Mouse (Mus musculus): ENCODE data around the gene Fam208a. TPM values are rescaled to one million over a fixed set of nuclear protein-coding genes. Genes with fewer than 3 reads are reported as not detected.

Gene Fam208a
- 10 to 100 TPM; 24.8 to 30.2 (median 27.4) TPM for total RNA-seq (2022)

DNA sequence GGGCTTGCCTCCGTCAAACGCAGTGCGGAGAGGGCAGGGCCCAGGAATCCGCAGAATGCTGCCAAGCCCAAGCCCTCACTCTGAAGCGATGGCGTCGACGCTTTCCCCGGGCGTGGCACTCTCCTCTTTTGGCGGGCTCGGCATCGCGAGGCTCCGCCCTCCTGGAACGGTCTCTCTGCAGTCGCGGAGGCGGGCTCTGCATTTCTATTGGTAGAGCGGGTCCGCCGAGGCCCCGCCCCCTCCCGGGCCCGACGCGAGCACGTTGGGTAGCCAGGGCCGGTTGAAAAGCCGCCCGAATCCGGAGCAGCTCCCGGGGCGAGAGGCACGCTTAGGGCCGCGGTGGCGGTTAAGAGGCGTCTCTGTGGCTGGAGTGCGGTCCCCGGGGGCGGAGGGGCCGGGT, at the start of gene Fam208a:
Gene Fam208a, plus strand, starts transcription at position 262 of the 400 bp plus-strand sequence.
- DNase-seq (ENCODE audit: low spot score in 2 of 2), result peak; percentile 80 to 94

DNA sequence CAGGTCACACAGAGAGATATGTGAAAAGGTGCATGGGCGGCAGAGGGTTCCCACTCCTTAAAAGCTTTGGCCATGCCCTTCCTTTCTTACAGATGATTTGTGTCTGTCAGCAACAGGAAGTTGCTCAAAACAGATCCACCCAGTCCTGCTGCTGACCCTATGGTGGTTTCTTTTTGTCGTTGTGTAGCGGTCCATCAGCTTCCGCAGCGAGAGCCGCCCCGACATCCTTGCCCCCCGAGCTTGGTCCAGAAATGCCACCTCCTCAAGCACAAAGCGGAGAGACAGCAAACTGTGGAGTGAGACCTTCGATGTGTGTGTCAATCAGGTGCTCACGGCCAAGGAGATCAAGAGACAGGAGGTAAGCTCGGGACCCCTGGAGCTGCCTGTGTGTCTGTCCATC, 49.2 kb upstream of the Fam208a start:
- no peak for DNase-seq (ENCODE audit: low spot score in 2 of 2)

DNA sequence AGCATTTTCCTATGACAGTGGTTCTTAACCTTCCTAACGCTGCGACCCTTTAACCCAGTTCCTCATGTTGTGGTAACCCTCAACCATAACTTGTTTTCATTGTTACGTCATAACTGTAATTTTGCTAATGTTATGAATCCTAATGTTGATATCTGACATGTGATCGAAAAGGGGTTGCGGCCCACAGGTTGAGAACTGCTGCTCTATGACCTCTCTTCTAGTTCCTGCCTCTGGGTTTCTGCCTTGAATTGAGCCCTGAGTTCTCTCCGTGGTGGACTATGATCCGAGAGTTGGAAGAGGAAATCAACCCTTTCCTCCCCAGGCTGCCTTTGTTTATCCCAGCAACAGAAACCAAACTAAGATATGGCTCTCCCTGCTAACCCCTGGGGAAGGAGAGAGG, 47.2 kb upstream of the Fam208a start:
- DNase-seq (ENCODE audit: low spot score in 2 of 2), result no peak

DNA sequence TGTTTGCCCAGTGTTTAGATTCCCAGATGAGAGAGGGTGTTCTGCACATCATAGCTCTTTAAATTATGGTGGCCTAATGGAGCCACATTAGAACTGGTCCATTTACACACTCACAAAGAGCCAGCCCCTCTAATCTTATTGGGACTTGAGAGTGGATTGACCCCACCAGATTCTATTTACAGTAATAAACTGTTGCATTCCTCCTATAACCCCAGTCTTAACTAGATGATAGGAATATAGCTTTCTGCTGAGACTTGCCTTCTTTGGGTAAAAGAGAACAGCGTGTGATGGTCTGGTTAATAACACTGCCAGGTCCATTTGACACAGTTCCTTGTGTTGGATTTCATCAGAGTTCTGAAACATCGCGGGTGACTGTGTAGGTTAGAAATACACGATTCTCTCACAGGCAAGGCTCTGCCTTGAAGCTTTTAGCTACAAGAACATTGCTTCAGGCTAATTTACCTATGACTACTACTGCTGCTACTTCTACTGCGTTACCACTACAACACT, 45.3 kb upstream of the Fam208a start:
- no peak for DNase-seq (ENCODE audit: low spot score in 2 of 2)

DNA sequence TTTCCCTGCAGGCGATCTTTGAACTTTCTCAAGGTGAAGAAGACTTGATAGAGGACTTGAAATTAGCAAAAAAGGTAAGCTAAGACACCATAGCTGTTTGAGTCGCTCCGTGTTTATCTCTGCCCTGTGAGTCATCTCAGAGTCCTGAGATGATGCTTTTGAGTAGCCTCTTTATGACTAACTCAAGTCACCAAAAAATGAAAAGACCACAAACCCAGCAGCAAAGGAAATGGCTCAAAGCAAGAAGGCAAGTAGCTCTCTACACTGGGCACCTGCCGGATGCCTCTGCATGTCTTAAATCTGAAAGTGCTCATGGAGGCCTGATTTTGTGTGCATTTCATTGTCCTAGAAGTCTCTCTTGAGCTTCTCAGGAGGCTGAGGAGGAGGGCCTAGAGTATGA, 44.5 kb upstream of the Fam208a start:
- no peak for DNase-seq (ENCODE audit: low spot score in 2 of 2)

DNA sequence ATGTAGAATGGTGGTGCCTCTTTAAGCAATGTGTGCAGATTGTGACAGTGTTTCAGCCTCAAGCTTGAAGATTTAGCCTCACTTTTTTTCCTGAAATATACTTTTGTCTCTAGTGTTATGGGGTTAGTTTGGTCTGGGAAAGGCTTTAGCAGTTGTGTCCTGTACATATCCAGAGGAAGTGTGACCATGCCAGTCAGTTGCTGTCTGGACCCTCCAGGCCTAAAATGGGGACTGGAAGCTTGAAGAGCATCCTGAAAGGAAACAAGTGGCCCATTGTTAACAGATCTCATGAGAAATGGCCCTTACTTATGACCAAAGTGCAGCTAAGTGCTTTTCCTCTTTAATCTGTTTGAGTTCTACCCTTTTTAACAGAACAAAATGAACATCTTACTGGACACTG, 40.0 kb upstream of the Fam208a start:
- DNase-seq (ENCODE audit: low spot score in 2 of 2), result no peak

DNA sequence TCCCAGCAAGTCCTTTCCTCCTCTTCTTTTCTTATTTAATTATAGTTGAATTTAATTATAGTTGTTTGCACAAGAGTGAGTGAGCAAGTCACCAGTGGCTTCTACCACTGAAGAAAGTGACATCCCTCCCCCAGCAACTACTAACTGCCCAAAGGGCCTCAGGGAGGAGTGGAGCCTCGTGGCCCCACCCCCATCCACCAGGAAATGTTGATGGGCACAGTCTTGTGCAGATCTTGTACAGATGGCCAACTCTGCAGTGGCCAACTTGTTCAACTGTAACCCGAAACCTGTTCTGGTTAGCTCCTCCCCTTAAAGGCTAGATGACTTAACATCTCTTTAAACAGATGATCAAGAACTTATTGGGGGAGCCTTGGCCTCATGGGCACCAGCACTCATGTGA, 38.9 kb upstream of the Fam208a start:
- DNase-seq (ENCODE audit: low spot score in 2 of 2), result no peak

DNA sequence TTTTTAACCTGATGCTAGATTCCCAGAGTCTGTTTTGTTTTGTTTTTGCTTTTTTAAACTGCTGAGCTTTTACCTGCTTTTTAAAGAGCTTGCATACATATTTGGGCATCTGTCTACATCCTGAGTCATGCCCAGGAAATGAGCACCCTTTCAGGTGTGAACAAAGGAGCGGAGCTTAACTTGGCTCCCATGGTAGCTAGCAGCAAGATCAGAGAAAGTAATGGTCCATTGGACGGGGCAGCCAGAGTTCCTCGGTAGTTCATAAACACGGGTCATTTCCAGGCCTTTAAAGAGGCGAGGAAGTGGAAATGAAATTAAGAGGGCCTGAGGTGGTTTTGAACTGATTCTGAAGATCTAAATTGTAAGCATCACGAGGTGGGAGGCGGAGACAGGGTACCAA, 38.0 kb upstream of the Fam208a start:
- no peak for DNase-seq (ENCODE audit: low spot score in 2 of 2)

DNA sequence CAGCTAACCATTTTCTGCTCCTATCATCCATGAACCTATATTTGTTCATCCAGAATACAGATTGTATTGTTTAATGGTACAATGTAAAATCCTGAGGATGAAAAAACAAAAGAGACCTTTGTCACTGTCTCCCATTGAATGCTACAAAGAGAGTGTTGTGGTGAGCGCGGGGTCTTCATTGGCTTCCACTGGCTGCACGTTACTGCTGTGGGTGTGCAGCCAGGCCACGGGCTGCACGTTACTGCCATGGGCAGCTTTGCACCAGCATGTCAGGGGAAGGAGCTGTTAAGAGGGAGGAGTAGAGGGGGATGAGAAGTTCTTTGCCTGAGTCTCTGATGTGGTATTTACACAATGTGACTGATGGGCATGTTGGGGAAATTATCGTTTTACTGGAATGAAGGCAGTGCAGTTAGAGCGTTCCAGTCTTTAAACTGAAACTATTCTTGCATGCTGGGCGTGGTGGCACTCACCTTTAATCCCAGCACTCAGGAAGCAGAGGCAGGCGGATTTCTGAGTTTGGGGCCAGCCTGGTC, 36.8 kb upstream of the Fam208a start:
- DNase-seq (ENCODE audit: low spot score in 2 of 2), result no peak

DNA sequence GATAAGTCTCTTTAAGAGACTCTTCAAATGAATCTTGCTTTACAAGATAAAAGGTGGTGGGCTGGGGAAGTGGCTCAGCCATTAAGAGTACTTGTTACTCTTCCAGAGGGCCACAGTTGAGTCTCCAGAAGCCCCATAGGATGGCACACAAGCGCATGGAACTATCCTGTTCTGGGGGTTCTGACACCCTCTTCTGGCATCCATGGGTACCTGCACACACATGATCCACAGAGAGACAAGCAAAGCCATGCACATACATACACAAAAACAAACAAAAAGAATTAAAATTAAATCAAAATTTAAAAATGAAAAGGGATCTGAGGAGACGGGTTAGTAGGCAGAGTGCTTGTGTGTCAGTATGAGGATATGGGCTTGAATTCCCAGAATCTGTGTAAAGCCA, 36.0 kb upstream of the Fam208a start:
- no peak for DNase-seq (ENCODE audit: low spot score in 2 of 2)

DNA sequence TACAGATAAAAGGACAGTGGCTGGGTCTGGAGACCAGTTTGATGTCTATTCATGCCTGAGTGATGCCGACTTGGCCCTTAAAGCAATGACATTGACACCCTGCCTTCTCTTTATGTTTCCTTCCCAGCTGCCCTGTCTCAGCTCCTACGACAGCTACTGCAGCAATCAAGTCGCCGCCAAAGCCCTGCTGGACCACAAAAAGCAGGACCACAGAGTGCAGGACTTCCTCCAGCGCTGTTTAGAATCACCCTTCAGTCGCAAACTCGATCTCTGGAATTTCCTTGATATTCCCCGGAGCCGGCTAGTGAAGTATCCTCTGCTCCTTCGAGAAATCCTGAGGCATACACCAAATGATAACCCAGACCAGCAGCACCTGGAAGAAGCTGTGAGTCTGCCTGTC, 34.8 kb upstream of the Fam208a start:
- DNase-seq (ENCODE audit: low spot score in 2 of 2), result no peak

DNA sequence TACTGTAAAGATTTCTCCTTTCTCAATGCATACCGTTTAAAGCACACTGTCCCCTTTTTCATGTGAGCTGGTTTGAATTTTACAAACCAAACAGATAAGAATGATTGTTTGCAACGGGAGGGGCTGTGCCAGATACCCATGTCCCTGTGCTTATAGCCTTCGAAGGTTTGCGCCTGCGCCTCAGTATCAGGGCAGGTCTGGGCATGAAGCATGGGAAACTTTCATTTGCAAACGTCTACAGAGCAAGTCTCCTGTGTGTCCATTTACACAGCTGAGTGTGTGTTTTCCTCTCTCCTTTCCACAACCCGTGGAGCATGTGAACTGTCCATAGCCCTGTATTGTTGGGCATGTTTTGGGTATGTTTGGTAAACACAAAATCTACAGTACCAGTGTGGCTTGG, 32.2 kb upstream of the Fam208a start:
- DNase-seq (ENCODE audit: low spot score in 2 of 2), result no peak

DNA sequence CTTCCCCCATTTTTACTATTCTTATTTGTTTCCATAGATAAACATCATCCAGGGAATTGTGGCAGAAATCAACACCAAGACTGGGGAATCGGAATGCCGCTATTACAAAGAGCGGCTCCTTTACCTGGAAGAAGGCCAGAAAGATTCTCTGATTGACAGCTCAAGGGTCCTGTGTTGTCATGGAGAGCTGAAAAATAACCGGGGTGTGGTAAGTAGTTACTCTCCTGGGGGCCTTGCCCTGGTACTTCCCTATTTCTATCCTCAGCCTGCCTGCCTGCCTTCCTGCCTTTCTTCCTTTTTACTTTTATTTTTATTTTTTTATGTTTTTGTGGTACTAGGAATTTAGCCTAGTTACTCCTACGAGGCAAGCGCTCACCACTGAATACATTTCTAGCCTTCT, 31.1 kb upstream of the Fam208a start:
- no peak for DNase-seq (ENCODE audit: low spot score in 2 of 2)

DNA sequence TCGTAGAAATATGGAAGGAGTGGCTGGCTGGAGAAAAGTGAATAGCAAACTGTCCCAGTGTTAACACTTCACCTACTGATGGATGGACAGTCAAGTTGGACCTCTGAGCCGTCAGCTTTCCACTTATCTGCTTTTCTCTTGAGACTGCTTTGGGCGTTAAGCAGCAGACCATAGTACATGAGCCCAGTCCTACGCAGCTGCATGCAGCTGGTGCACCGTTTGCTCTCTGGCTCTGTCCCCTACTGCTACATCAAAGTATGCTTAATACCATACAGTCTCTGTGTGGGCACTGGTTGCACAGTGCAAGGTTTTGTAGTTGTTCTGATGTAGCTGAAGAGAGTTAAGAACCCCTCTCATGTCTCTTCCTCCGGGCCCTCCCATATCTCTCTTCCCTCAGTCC, 28.1 kb upstream of the Fam208a start:
- DNase-seq (ENCODE audit: low spot score in 2 of 2), result no peak

DNA sequence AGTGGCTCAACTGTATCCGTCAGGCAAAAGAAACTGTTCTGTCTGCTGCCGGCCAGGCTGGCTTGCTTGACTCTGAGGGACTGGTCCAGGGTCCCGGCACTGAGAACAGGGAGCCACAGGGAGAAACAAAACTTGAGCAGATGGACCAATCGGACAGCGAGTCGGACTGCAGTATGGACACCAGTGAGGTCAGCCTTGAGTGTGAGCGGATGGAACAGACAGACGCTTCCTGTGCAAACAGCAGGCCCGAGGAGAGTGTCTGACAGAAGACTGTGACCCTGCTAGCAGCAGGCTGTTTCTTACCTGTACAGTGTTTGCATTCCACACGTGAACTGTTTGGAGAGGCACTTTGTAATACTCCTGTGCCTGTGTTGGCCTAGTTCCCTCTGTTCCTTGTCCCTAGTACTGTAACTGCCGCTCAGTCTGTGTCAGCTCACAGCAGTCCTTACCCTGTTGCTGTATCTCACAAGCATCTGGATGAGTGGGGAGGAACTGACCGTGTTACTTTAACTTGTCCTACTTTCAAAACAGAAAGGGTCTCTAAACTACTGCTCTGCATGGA, 26.8 kb upstream of the Fam208a start:
- DNase-seq (ENCODE audit: low spot score in 2 of 2), result no peak

DNA sequence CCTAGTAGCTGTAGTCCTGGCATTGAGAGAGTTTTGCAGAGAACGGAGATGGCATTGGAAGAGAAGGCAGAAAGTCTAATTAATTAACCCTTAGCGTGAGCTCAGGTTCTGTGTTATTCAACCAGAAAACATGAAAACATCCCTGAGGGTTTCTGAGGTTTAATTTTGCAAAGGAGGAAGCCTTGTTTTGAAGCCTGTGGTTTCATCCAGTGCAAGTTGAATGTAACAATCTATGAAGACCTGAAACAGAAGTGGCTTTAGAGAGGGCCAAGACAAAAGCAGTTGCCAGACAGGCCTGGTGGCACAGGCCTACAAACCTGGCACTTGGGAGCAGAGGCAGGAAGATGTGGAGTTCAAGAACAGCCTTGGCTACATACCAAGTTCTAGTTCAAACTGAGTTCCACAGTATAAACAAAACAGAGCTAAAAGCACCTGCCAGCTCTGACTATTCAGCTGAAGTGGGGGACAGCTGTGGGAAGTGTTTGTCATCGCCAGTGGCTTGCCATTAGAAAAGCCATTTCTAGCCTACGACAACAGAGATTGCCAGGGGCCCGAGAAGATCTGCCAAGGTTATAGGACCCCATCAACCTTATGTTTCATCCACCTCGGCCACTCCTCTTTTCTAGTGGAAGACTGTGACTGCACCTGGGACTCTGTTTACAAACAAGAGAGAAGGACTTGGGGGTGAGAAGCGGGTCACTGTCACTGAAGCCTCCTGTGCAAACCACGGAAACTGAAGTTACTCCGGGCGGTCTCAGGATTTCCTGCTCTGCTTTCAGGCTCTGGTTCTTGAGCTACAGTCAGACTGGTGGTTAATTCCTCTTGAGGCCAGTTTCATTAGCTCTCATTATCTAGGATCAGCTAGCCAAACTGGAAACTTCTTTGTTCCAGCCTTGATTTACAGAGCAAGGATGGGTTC, 26.0 kb upstream of the Fam208a start:
- DNase-seq (ENCODE audit: low spot score in 2 of 2), result no peak

DNA sequence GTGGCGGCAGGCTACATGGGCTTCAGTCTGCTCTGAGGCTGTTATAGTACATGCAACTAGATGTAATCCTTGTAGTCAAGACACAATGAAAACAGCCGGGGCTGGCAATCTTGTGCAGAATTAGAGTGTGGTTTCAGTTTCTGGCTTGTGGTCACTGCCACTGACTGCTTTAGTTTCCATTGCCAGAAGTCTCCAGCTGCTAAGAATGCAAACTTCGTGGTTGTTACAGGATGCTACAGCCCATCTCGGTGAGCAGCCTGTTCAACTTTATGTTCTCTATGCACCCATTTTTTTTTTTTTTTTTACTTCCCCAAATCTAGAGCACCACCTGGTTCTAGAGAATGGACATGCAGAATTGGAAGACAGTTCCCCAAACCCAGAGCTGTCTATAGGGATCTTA, 23.2 kb upstream of the Fam208a start:
- no peak for DNase-seq (ENCODE audit: low spot score in 2 of 2)

DNA sequence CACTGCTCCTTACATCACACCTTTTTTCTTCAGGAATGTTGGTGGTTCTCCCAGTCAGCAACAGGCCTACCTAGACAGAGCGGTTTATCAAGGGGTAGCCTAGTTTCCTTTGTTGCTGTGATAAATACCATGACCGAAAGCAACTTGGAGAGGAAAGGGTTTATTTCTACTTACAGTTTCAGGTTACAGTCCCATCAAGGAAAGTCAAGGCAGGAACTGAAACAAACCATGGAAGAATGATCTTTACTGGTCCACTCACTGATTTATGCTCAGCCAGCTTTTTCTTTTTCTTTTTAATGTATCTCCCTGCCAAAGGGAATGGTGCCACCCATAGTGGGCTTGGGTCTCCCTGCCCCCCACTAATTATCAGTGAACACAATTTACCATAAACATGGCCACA, 22.7 kb upstream of the Fam208a start:
- DNase-seq (ENCODE audit: low spot score in 2 of 2), result no peak

DNA sequence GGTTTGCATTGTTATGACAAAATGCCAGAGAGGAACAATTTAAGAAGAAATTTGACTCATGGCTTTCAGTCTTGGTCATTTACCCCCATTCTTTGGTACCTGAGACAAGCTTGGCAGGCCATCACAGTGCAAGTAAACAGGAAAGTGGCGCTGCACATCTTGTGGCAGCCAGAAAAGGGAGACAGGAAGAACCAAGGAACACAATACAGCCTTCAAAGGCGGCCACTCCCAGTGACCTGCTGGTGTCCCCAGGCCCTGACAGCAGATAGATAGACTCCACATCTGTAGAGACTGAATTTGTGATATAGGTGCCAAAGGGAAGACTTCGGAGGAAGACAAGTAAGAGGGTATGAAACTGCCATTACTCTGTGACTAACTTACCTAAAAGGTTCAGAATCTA, 20.4 kb upstream of the Fam208a start:
- no peak for DNase-seq (ENCODE audit: low spot score in 2 of 2)

DNA sequence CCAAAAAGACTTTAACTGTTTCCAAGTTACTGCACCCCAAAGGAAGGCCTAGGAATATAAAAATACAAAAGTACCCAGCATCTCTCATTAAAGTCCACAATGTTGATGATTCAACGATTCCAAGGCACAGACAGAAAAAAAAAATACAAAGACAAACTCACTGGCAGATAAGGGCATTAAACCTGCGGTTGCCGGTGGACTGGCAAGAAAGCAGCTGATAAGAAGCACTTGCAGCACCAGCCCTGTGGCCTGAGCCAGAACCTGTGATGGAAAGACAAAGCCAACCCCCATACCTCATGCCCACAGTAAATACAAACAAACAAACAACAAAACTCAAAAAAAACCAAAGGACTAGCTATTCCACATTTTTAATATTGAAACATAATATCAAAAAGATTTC, 19.0 kb upstream of the Fam208a start:
- no peak for DNase-seq (ENCODE audit: low spot score in 2 of 2)

DNA sequence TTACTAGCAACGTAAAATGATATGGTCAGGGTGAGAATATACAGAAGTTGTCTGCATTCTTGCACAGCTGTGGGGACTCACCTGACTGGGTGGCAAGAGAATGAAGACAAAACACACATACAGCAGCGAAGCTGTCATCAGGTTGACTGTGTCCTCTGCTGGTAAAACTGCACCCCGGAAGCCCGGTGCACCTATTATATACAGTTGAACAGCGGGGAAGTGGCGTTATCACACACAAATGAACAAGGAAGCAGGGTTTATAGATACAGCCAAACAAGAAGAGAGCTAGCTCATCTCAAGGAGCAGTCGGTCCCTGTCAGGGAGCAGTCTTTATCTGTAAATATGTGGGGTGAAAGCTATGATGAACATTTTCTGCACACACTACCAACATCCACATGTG, 17.1 kb upstream of the Fam208a start:
- DNase-seq (ENCODE audit: low spot score in 2 of 2), result no peak

DNA sequence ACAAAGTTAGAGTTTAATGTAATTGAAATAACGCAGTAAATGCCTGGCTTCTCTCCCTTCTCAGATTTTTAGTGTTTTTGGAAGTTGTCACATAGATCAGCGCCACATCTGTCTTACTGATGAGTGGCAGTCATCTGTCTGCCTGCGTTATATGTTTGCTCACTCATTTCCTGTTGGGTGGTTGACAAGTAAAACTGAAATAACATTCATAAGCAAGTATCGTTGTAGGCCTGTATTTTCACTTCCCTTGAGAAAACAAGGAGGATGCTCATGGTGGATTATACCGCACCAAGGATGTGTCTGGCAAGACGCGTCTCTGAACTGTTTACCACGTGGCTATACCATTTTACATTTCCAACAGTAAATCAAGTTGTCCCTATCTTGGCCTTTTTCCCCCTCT, 15.9 kb upstream of the Fam208a start:
- no peak for DNase-seq (ENCODE audit: low spot score in 2 of 2)

DNA sequence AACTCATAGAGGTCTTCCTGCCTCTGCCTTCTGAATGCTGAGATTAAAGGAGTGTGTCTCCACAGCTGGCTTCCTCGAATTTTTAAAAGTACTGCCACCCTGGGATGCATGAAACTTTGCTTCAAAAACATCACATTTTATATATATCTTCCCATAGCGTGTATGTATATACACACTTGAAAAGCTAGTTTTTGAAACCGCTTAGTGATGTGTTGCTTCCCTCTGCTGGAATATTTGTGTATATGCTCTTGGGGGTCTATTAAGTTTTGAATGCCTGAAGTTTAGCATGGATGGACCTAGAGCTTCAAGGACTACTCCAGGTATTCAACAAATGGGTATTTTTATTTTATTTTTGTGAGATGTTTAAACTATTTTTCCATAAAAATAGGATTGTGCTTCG, 14.7 kb upstream of the Fam208a start:
- DNase-seq (ENCODE audit: low spot score in 2 of 2), result no peak

All from left cerebral cortex, adult 8-10 months (tissue).